Mouse (Mus musculus): ENCODE data around the gene Vnn3. TPM values are rescaled to one million over a fixed set of nuclear protein-coding genes. Genes with fewer than 3 reads are reported as not detected.

Vnn3 gene
- total and polyA plus RNA-seq, 2 experiments from 2014 or later, result 0.08 TPM; not detected in 1

GRCm38 (mm10) chr10:23836003-23836964 lies 15.0 kb upstream of the Vnn3 start:
- Histone ChIP-seq H3K36me3 (replicated peaks; ENCODE audit: control insufficient read depth, insufficient read depth, low read length) (no peaks in the 10 kb centered on the region), H3K9ac (replicated peaks; ENCODE audit: low read depth, low read length) (no peak overlapping the region), H3K4me1 (ENCODE audit: control insufficient read depth, insufficient read depth) (no peaks in the 10 kb centered on the region), H3K27me3 (ENCODE audit: control insufficient read depth, insufficient read depth, low read length) (no peaks in the 10 kb centered on the region), H3K9me3 (replicated peaks; ENCODE audit: control insufficient read depth, low read length) (no peaks in the 10 kb centered on the region), H3K4me2 (ENCODE audit: low read depth, low read length) (no peak overlapping the region), H3K27ac (ENCODE audit: low read depth) (no peak overlapping the region), H3K4me3 (ENCODE audit: low read depth, low read length) (no peak overlapping the region)
- 46% methylated on average over 9 of the region's 9 CpGs for WGBS
- no peak for ATAC-seq (ENCODE audit: insufficient read depth, low read depth)
- DNase-seq (ENCODE audit: low spot score), result no peak
- no peak for TF ChIP-seq EP300 (IDR thresholded peaks at IDR 0.05; ENCODE audit: low read depth)
- TF ChIP-seq CTCF (IDR thresholded peaks at IDR 0.05; ENCODE audit: low read depth), result no peak

GRCm38 (mm10) chr10:23837115-23837514 lies 14.1 kb upstream of the Vnn3 start:
- no peak for DNase-seq (ENCODE audit: low spot score)
- 70% methylated on average over 3 of the region's 3 CpGs for WGBS
- no peak for ATAC-seq (ENCODE audit: insufficient read depth, low read depth)

GRCm38 (mm10) chr10:23838910-23839309 lies 12.4 kb upstream of the Vnn3 start:
- Histone ChIP-seq H3K4me2 (ENCODE audit: low read depth, low read length) (no peak overlapping the region), H3K4me1 (ENCODE audit: control insufficient read depth, insufficient read depth) (no peaks in the 10 kb centered on the region), H3K4me3 (ENCODE audit: low read depth, low read length) (no peak overlapping the region), H3K27me3 (ENCODE audit: control insufficient read depth, insufficient read depth, low read length) (no peaks in the 10 kb centered on the region), H3K9me3 (replicated peaks; ENCODE audit: control insufficient read depth, low read length) (no peaks in the 10 kb centered on the region), H3K36me3 (replicated peaks; ENCODE audit: control insufficient read depth, insufficient read depth, low read length) (no peaks in the 10 kb centered on the region), H3K27ac (ENCODE audit: low read depth) (no peak overlapping the region), H3K9ac (replicated peaks; ENCODE audit: low read depth, low read length) (no peak overlapping the region)
- TF ChIP-seq CTCF (IDR thresholded peaks at IDR 0.05; ENCODE audit: low read depth) (no peak), EP300 (IDR thresholded peaks at IDR 0.05; ENCODE audit: low read depth) (no peak)
- DNase-seq (ENCODE audit: low spot score) (no peak), ATAC-seq (ENCODE audit: insufficient read depth, low read depth) (no peak)
- WGBS, result 87% methylated on average over 3 of the region's 3 CpGs

More at GRCm38 (mm10) chr10:23837115-23837514, 14.1 kb upstream of the Vnn3 start:
- H3K9ac ChIP-seq (replicated peaks; ENCODE audit: low read depth, low read length), result no peak overlapping the region
- H3K4me2 ChIP-seq (ENCODE audit: low read depth, low read length), result no peak overlapping the region
- no peaks in the 10 kb centered on the region for H3K27me3 ChIP-seq (ENCODE audit: control insufficient read depth, insufficient read depth, low read length)
- TF ChIP-seq EP300 (IDR thresholded peaks at IDR 0.05; ENCODE audit: low read depth), result no peak
- TF ChIP-seq CTCF (IDR thresholded peaks at IDR 0.05; ENCODE audit: low read depth), result no peak
- H3K9me3 ChIP-seq (replicated peaks; ENCODE audit: control insufficient read depth, low read length), result no peaks in the 10 kb centered on the region
- H3K4me1 ChIP-seq (ENCODE audit: control insufficient read depth, insufficient read depth), result no peaks in the 10 kb centered on the region
- H3K27ac ChIP-seq (ENCODE audit: low read depth), result no peak overlapping the region
- no peaks in the 10 kb centered on the region for H3K36me3 ChIP-seq (replicated peaks; ENCODE audit: control insufficient read depth, insufficient read depth, low read length)
- H3K4me3 ChIP-seq (ENCODE audit: low read depth, low read length), result no peak overlapping the region

GRCm38 (mm10) chr10:23839368-23839767 lies 11.9 kb upstream of the Vnn3 start:
- Histone ChIP-seq H3K4me3 (ENCODE audit: low read depth, low read length) (no peak overlapping the region), H3K4me1 (ENCODE audit: control insufficient read depth, insufficient read depth) (no peaks in the 10 kb centered on the region), H3K9me3 (replicated peaks; ENCODE audit: control insufficient read depth, low read length) (no peaks in the 10 kb centered on the region), H3K27me3 (ENCODE audit: control insufficient read depth, insufficient read depth, low read length) (no peaks in the 10 kb centered on the region), H3K4me2 (ENCODE audit: low read depth, low read length) (no peak overlapping the region), H3K9ac (replicated peaks; ENCODE audit: low read depth, low read length) (no peak overlapping the region), H3K36me3 (replicated peaks; ENCODE audit: control insufficient read depth, insufficient read depth, low read length) (no peaks in the 10 kb centered on the region), H3K27ac (ENCODE audit: low read depth) (no peak overlapping the region)
- no peak for ATAC-seq (ENCODE audit: insufficient read depth, low read depth)
- no peak for DNase-seq (ENCODE audit: low spot score)
- TF ChIP-seq CTCF (IDR thresholded peaks at IDR 0.05; ENCODE audit: low read depth) (no peak), EP300 (IDR thresholded peaks at IDR 0.05; ENCODE audit: low read depth) (no peak)
- 42% methylated on average over 9 of the region's 9 CpGs for WGBS

- no peak for ATAC-seq (ENCODE audit: insufficient read depth, low read depth)
- TF ChIP-seq CTCF (IDR thresholded peaks at IDR 0.05; ENCODE audit: low read depth) (no peak), EP300 (IDR thresholded peaks at IDR 0.05; ENCODE audit: low read depth) (no peak)
- Histone ChIP-seq H3K27ac (ENCODE audit: low read depth) (no peak overlapping the region), H3K9me3 (replicated peaks; ENCODE audit: control insufficient read depth, low read length) (no peaks in the 10 kb centered on the region), H3K27me3 (ENCODE audit: control insufficient read depth, insufficient read depth, low read length) (no peaks in the 10 kb centered on the region), H3K4me2 (ENCODE audit: low read depth, low read length) (no peak overlapping the region), H3K4me1 (ENCODE audit: control insufficient read depth, insufficient read depth) (no peaks in the 10 kb centered on the region), H3K36me3 (replicated peaks; ENCODE audit: control insufficient read depth, insufficient read depth, low read length) (no peaks in the 10 kb centered on the region), H3K9ac (replicated peaks; ENCODE audit: low read depth, low read length) (no peak overlapping the region), H3K4me3 (ENCODE audit: low read depth, low read length) (no peak overlapping the region)
- 68% methylated on average over 4 of the region's 4 CpGs for WGBS
- no peak for DNase-seq (ENCODE audit: low spot score)
Measured at GRCm38 (mm10) chr10:23840496-23840895, 10.8 kb upstream of the Vnn3 start.

Measured in heart, postnatal 0 days (tissue).